Mouse (Mus musculus): ENCODE data around the gene Polr3gl. TPM values are rescaled to one million over a fixed set of nuclear protein-coding genes. Genes with fewer than 3 reads are reported as not detected.

Gene Polr3gl
- polyA plus RNA-seq, 1 experiment: 15.3 TPM

DNA sequence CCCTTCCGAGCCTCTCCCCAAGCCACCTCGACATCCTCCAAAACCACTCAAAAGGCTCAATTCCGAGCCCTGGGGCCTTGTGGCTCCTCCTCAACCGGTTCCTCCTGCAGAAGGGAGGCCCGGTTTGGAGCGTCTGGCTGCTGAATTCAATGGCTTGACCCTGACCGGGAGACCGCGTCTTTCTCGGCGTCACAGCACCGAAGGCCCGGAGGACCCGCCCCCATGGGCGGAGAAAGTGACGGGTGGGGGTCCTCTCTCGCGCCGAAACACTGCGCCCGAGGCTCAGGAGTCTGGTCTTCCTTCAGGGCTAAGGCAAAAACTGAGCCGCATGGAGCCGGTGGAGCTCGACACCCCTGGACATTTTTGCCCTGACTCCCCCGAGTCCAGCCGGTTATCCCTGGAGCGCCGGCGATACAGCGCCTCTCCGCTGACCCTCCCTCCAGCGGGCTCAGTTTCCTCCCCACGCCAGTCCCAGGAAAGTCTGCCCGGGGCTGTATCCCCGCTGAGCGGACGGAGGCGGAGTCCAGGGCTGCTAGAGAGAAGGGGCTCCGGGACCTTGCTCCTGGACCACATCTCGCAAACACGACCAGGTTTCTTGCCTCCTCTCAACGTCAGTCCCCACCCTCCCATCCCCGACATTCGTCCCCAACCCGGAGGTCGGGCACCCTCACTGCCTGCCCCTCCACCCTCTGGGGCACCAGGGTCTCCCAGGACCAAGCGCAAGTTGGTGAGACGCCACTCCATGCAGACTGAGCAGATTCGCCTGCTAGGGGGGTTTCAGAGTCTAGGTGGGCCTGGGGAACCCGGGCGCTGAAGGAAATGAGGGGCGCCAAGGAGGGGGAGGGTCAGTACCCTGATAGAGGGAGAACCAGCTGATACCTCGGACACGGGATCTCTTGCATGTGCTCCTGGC lies 4.4 kb upstream of the Polr3gl start:
- 0 out of 2 replicates have a peak, but pooled peaks cover 1% of the 10 kb centered on the region for H3K27me3 ChIP-seq (replicated peaks; ENCODE audit: control insufficient read depth, insufficient read depth, low read length)
- no peaks in the 10 kb centered on the region for H3K4me1 ChIP-seq (ENCODE audit: control insufficient read depth, insufficient read depth, low read length)
- peak; percentile 78 for DNase-seq
- WGBS: 7% methylated on average over 54 of the region's 54 CpGs
- no peak overlapping the region for H3K27ac ChIP-seq (ENCODE audit: insufficient read depth, low read depth, low read length)
- H3K4me3 ChIP-seq (ENCODE audit: insufficient read depth, low read depth, low read length): peak overlapping the region; percentile 31
- H3K36me3 ChIP-seq (ENCODE audit: control insufficient read depth, insufficient read depth, low read length): no peaks in the 10 kb centered on the region
- TF ChIP-seq CTCF (conservative IDR thresholded peaks at IDR 0.05; ENCODE audit: insufficient read depth, insufficient read length, low read depth, low read length) (no peak), POLR2A (IDR thresholded peaks at IDR 0.05; ENCODE audit: low read depth, low read length) (no peak)

DNA sequence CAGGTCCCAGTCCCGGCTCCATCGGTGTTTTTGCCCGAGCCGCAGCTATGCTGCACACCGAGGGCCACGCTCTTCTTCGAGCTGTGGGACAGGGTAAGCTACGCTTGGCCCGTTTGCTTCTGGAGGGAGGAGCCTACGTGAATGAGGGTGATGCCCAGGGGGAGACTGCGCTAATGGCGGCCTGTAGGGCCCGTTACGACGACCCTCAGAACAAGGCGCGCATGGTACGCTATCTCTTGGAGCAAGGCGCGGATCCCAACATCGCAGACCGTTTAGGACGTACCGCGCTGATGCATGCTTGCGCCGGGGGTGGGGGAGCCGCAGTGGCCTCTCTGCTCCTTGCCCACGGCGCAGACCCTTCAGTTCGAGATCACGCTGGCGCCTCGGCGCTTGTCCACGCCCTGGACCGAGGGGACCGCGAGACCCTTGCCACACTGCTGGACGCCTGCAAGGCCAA lies 3.5 kb upstream of the Polr3gl start:
- Histone ChIP-seq H3K4me3 (ENCODE audit: insufficient read depth, low read depth, low read length) (peak overlapping the region; percentile 31), H3K4me1 (ENCODE audit: control insufficient read depth, insufficient read depth, low read length) (0 out of 2 replicates have a peak, but pooled peaks cover 2% of the 10 kb centered on the region), H3K27ac (ENCODE audit: insufficient read depth, low read depth, low read length) (no peak overlapping the region), H3K27me3 (replicated peaks; ENCODE audit: control insufficient read depth, insufficient read depth, low read length) (0 out of 2 replicates have a peak, but pooled peaks cover 1% of the 10 kb centered on the region), H3K36me3 (ENCODE audit: control insufficient read depth, insufficient read depth, low read length) (no peaks in the 10 kb centered on the region)
- 1% methylated on average over 40 of the region's 40 CpGs for WGBS
- TF ChIP-seq POLR2A (IDR thresholded peaks at IDR 0.05; ENCODE audit: low read depth, low read length) (no peak), CTCF (conservative IDR thresholded peaks at IDR 0.05; ENCODE audit: insufficient read depth, insufficient read length, low read depth, low read length) (no peak)
- DNase-seq: peak; percentile 10

DNA sequence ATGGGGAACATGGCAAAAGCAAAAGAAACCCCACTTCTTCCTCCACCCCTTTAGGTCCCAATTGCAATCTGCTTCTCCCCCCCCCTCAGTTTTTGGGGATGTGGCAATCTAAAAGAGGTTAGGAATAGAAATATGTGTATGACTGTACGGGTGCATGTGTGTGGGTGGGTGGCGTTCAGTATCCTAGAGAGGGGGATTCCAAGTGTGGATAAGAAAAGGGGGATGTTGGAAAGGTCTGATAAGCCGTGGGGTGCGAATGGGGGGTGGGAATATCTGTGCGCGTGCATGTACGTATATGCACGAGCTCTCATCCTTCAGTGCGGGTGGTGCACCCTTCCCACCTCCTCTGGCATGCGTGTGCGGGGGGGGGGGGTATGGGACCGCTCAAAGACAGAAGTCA lies 2.9 kb upstream of the Polr3gl start:
- Histone ChIP-seq H3K4me1 (ENCODE audit: control insufficient read depth, insufficient read depth, low read length) (0 out of 2 replicates have a peak, but pooled peaks cover 2% of the 10 kb centered on the region), H3K36me3 (ENCODE audit: control insufficient read depth, insufficient read depth, low read length) (no peaks in the 10 kb centered on the region), H3K4me3 (ENCODE audit: insufficient read depth, low read depth, low read length) (peak overlapping the region; percentile 31; the same call in 1 of the 2 replicates), H3K27me3 (replicated peaks; ENCODE audit: control insufficient read depth, insufficient read depth, low read length) (0 out of 2 replicates have a peak, but pooled peaks cover 1% of the 10 kb centered on the region), H3K27ac (ENCODE audit: insufficient read depth, low read depth, low read length) (no peak overlapping the region)
- TF ChIP-seq POLR2A (IDR thresholded peaks at IDR 0.05; ENCODE audit: low read depth, low read length) (no peak), CTCF (conservative IDR thresholded peaks at IDR 0.05; ENCODE audit: insufficient read depth, insufficient read length, low read depth, low read length) (no peak)
- no peak for DNase-seq
- 5% methylated on average over 11 of the region's 12 CpGs for WGBS

DNA sequence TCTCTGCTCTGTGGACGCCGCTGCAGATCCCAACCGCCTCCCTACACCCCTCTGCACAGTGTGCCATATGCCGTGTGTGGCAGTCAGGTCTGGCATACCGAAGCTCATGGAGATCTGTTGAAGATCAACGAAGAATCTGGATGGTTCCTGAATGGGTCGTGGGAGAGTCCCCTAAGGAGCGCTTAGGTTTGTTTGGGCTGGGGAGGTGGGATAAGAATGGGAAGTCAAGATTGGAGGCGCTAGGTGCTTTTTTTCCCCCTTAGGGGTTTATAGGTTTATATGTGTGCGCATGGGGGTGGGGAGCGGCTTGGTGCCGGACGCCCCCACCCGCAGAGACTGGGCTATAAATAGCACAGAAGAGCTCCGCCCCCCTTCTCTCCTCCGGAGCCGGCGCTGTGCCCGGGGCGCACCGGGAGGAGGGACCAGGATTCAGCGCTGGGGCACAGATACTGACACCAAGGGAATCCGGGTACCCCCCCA lies 2.3 kb upstream of the Polr3gl start, which contains the start of gene Ankrd34a:
Gene Ankrd34a (plus strand): TSS at position 409 of the 480 bp plus-strand sequence.
- Histone ChIP-seq H3K4me3 (ENCODE audit: insufficient read depth, low read depth, low read length) (peak within 1 kb of the TSS; percentile 31), H3K4me1 (ENCODE audit: control insufficient read depth, insufficient read depth, low read length) (0 out of 2 replicates have a peak, but pooled peaks cover 2% of the 10 kb centered on the region), H3K27ac (ENCODE audit: insufficient read depth, low read depth, low read length) (no peak within 1 kb of the TSS), H3K36me3 (ENCODE audit: control insufficient read depth, insufficient read depth, low read length) (no peaks in the 10 kb centered on the region), H3K27me3 (replicated peaks; ENCODE audit: control insufficient read depth, insufficient read depth, low read length) (0 out of 2 replicates have a peak, but pooled peaks cover 1% of the 10 kb centered on the region)
- TF ChIP-seq POLR2A (IDR thresholded peaks at IDR 0.05; ENCODE audit: low read depth, low read length) (no peak), CTCF (conservative IDR thresholded peaks at IDR 0.05; ENCODE audit: insufficient read depth, insufficient read length, low read depth, low read length) (no peak)
- 4% methylated on average over 21 of the region's 23 CpGs for WGBS
- DNase-seq: peak; percentile 50

GRCm38 (mm10) chr3:96595661-96596060 lies 1.7 kb upstream of the Polr3gl start:
- no peak for TF ChIP-seq POLR2A (IDR thresholded peaks at IDR 0.05; ENCODE audit: low read depth, low read length)
- TF ChIP-seq CTCF (conservative IDR thresholded peaks at IDR 0.05; ENCODE audit: insufficient read depth, insufficient read length, low read depth, low read length): no peak
- Histone ChIP-seq H3K27ac (ENCODE audit: insufficient read depth, low read depth, low read length) (no peak overlapping the region), H3K4me1 (ENCODE audit: control insufficient read depth, insufficient read depth, low read length) (0 out of 2 replicates have a peak, but pooled peaks cover 2% of the 10 kb centered on the region), H3K4me3 (ENCODE audit: insufficient read depth, low read depth, low read length) (no peak overlapping the region), H3K27me3 (replicated peaks; ENCODE audit: control insufficient read depth, insufficient read depth, low read length) (0 out of 2 replicates have a peak, but pooled peaks cover 1% of the 10 kb centered on the region), H3K36me3 (ENCODE audit: control insufficient read depth, insufficient read depth, low read length) (no peaks in the 10 kb centered on the region)
- no peak for DNase-seq
- WGBS: 39% methylated on average over 6 of the region's 6 CpGs

GRCm38 (mm10) chr3:96594851-96595250 lies 870 bp upstream of the Polr3gl start:
- Histone ChIP-seq H3K4me1 (ENCODE audit: control insufficient read depth, insufficient read depth, low read length) (0 out of 2 replicates have a peak, but pooled peaks cover 2% of the 10 kb centered on the region), H3K27me3 (replicated peaks; ENCODE audit: control insufficient read depth, insufficient read depth, low read length) (0 out of 2 replicates have a peak, but pooled peaks cover 1% of the 10 kb centered on the region), H3K36me3 (ENCODE audit: control insufficient read depth, insufficient read depth, low read length) (no peaks in the 10 kb centered on the region), H3K4me3 (ENCODE audit: insufficient read depth, low read depth, low read length) (no peak overlapping the region), H3K27ac (ENCODE audit: insufficient read depth, low read depth, low read length) (no peak overlapping the region)
- DNase-seq: no peak
- 90% methylated on average over 5 of the region's 5 CpGs for WGBS
- no peak for TF ChIP-seq CTCF (conservative IDR thresholded peaks at IDR 0.05; ENCODE audit: insufficient read depth, insufficient read length, low read depth, low read length)

- Histone ChIP-seq H3K27me3 (replicated peaks; ENCODE audit: control insufficient read depth, insufficient read depth, low read length) (0 out of 2 replicates have a peak, but pooled peaks cover 1% of the 10 kb centered on the region), H3K36me3 (ENCODE audit: control insufficient read depth, insufficient read depth, low read length) (no peaks in the 10 kb centered on the region), H3K27ac (ENCODE audit: insufficient read depth, low read depth, low read length) (peak overlapping the region; percentile 87), H3K4me1 (ENCODE audit: control insufficient read depth, insufficient read depth, low read length) (0 out of 2 replicates have a peak, but pooled peaks cover 2% of the 10 kb centered on the region), H3K4me3 (ENCODE audit: insufficient read depth, low read depth, low read length) (peak overlapping the region; percentile 91)
- peak; percentile 64 for DNase-seq
- WGBS: 2% methylated on average over 10 of the region's 10 CpGs
- no peak for TF ChIP-seq CTCF (conservative IDR thresholded peaks at IDR 0.05; ENCODE audit: insufficient read depth, insufficient read length, low read depth, low read length)
- TF ChIP-seq POLR2A (IDR thresholded peaks at IDR 0.05; ENCODE audit: low read depth, low read length): no peak
These were observed 607 bp downstream of the Polr3gl start for GRCm38 (mm10) chr3:96593374-96593773.

All from kidney, adult 2 months (tissue).